Mouse (Mus musculus) limb, embryonic 13.5 days (tissue): Measurements from ENCODE around the gene Tdgf1. TPM values are rescaled to one million over a fixed set of nuclear protein-coding genes. Genes with fewer than 3 reads are reported as not detected.

Source experiments
- ATAC-seq: fragments of 200-750 bp; cut with Nextera tagmentation; 2 replicates; pipeline ENCODE4 v1.8.0; 2017; ENCODE audit warnings: low read depth, moderate number of reproducible peaks, moderate TSS enrichment; ENCODE audit not compliant: low FRiP score
- H3K27ac ChIP-seq: fragments of 300-500 bp; sonication (generic); 2 replicates; pipeline ENCODE4 v1.5.1; 2015; ENCODE audit warnings: inconsistent platforms, mild to moderate bottlenecking, moderate library complexity
- H3K27me3 ChIP-seq: fragments of 300-500 bp; sonication (generic); 2 replicates; pipeline ENCODE4 v1.6.1; 2015; ENCODE audit warnings: mild to moderate bottlenecking, inconsistent platforms
- H3K36me3 ChIP-seq: fragments of 300-500 bp; sonication (generic); 2 replicates; pipeline ENCODE4 v1.6.1; 2015; ENCODE audit warnings: inconsistent platforms, mild to moderate bottlenecking, moderate library complexity
- H3K4me1 ChIP-seq: fragments of 300-500 bp; sonication (generic); 2 replicates; pipeline ENCODE4 v1.6.1; 2015; ENCODE audit warnings: inconsistent platforms
- H3K4me2 ChIP-seq: fragments of 300-500 bp; sonication (generic); replicated peaks from 2 replicates; pipeline ENCODE4 v1.6.1; 2015; ENCODE audit warnings: inconsistent platforms, mild to moderate bottlenecking, moderate library complexity
- H3K4me3 ChIP-seq: fragments of 300-500 bp; sonication (generic); 2 replicates; pipeline ENCODE4 v1.5.1; 2015; ENCODE audit warnings: moderate library complexity, mild to moderate bottlenecking, inconsistent platforms
- H3K9ac ChIP-seq: fragments of 300-500 bp; sonication (generic); 2 replicates; pipeline ENCODE4 v1.6.1; 2015; ENCODE audit warnings: mild to moderate bottlenecking, inconsistent platforms
- H3K9me3 ChIP-seq: fragments of 300-500 bp; sonication (generic); 2 replicates; pipeline ENCODE4 v1.6.1; 2016; ENCODE audit warnings: inconsistent platforms
- WGBS: fragments of 180-500 bp; shearing (Covaris S2); methylation state at CpG from one replicate; pipeline ENCODE4 v1.1.7; 2015; 5-methylcytosine and 5-hydroxymethylcytosine counted together
- polyA plus RNA-seq: library from polyadenylated mRNA; unstranded; fragments of >200 nt; fragmentation: Nextera tagmentation; extraction: Ambion mirVana; gene quantifications from 2 replicates; pipeline ENCODE4 v1.2.1, GENCODE M21; 2015

The Tdgf1 gene
- polyA plus RNA-seq, 1 experiment from 2014 or later: 0.11 TPM

DNA sequence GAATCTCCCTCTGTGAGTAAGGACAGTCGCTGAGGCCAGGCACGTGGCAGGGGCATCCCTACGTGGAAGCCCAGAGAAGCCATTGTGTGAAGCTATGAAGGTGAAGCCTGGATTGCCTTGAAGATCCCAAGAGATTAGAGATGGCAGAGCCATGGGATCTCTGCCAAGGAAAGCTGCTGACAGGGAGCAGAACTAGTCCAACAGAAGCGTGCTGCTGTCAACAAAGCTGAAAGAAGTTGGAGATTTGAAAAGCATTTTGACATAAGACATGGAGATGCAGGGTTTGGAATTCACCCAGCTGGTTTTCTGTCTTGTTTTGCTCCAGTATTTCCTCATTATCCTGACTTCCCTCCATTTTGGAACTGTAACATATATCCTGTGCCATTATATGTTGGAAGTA, 43.7 kb downstream of the Tdgf1 start:
- Histone ChIP-seq H3K36me3 (no peaks in the 10 kb centered on the region), H3K4me2 (no peak overlapping the region), H3K27me3 (no peaks in the 10 kb centered on the region), H3K9ac (no peak overlapping the region), H3K4me3 (no peak overlapping the region), H3K27ac (no peak overlapping the region), H3K9me3 (no peaks in the 10 kb centered on the region), H3K4me1 (no peaks in the 10 kb centered on the region)
- WGBS: 88% methylated on average over 4 of the region's 4 CpGs
- ATAC-seq: no peak

DNA sequence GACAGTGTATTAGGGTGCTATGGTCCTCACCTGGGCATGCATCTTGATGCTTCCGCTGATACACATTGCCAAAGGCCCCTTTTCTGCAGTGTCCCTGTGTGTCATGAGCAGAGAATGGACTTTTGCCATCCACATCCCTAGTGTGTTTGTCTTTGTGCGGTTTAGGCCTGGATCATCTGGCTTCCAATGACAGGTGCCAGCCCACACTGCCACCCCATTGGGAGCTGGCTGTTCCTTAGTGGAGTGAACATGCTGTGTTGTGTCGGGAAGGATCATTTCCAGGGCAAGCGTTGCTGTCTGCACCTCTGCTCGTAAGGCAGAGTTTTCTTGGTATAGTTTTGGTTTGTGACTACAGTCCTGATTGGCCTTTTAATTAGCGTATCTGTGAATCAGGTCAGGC, 44.8 kb downstream of the Tdgf1 start:
- no peak overlapping the region for H3K27ac ChIP-seq
- 83% methylated on average over 6 of the region's 6 CpGs for WGBS
- no peak overlapping the region for H3K4me3 ChIP-seq
- H3K9ac ChIP-seq: no peak overlapping the region
- ATAC-seq: no peak
- H3K27me3 ChIP-seq: no peaks in the 10 kb centered on the region
- H3K36me3 ChIP-seq: no peaks in the 10 kb centered on the region
- no peaks in the 10 kb centered on the region for H3K9me3 ChIP-seq
- peaks cover 4% of the 10 kb centered on the region for H3K4me1 ChIP-seq
- no peak overlapping the region for H3K4me2 ChIP-seq

DNA sequence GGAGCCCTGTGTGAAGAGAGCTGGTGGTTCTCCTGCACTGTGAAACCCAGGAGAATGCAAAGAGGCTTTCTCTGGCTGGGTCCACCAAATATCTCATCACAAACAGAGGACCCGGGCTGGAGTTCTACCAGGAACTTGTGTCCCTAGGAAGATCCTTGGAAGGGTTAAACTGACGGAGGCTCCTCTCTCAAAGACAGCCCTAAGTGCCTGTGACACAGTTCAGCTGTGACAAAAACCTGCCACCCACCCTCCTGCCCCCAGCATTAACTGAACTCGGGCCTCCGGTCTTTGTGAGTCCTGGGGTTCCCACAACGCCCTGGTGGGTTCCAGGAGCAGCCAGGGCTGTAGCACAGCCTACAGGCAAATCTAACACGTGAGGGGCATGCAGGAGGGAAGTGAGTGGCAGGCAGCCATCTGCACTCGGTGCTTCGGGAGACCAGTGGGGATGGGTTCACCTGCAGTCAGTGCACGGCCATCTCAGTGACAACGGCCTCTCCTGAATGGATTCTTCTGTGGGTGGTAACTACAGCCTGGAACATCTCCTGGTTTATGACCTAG, 46.4 kb downstream of the Tdgf1 start:
- ATAC-seq: no peak
- H3K4me2 ChIP-seq: no peak overlapping the region
- WGBS: 59% methylated on average over 10 of the region's 10 CpGs
- H3K27ac ChIP-seq: no peak overlapping the region
- no peaks in the 10 kb centered on the region for H3K36me3 ChIP-seq
- peaks cover 12% of the 10 kb centered on the region for H3K4me1 ChIP-seq
- H3K9me3 ChIP-seq: no peaks in the 10 kb centered on the region
- no peak overlapping the region for H3K4me3 ChIP-seq
- no peaks in the 10 kb centered on the region for H3K27me3 ChIP-seq
- no peak overlapping the region for H3K9ac ChIP-seq

DNA sequence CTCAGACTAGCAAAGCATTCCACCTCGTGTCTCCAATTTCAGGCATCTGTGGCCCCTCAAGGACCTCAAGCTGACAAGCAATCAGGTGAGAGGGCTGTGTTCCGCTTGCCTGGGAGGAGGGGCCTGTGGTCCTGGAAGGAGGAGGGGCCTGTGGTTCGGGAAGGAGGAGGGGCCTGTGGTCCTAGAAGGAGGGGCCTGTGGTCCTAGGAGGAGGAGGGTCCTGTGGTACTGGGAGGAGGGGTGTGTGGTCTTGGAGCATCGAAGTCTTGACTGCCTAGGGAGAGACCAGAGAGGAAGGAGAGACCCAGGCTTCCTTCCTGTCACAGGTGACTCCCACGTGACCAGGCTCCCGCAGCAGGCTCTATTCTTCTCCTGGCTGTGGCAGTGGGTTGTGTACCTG, 49.4 kb downstream of the Tdgf1 start:
- 9% methylated on average over 6 of the region's 6 CpGs for WGBS
- no peak overlapping the region for H3K27ac ChIP-seq
- H3K4me3 ChIP-seq: 0 out of 2 replicates have a peak overlapping the region, but pooled peaks have one; percentile 4
- ATAC-seq: peak; percentile 38; the same call in 1 of the 2 replicates
- no peak overlapping the region for H3K9ac ChIP-seq
- peaks cover 12% of the 10 kb centered on the region for H3K4me1 ChIP-seq
- 0 out of 2 replicates have a peak, but pooled peaks cover 3% of the 10 kb centered on the region for H3K27me3 ChIP-seq
- no peaks in the 10 kb centered on the region for H3K36me3 ChIP-seq
- H3K4me2 ChIP-seq: peak overlapping the region; percentile 45
- H3K9me3 ChIP-seq: no peaks in the 10 kb centered on the region

DNA sequence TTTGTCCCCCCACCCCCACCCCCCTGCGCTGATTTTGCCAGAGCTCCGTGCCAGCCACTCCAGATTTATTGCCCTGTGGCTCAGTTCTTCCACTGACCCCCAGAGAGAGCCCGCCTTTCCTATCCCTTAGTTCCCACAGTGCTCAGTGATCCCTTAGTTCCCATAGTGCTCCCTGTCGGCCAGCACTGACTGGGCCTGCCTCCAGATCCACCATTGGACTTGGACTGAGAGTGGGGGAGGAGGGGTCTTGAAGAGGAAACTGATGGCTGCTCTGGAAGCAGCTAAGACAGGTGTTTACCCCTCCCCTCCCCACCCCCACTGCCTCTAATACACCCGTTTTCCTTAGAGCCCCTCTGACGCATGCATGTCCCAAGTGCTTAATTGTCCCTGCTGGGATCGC, 50.0 kb downstream of the Tdgf1 start:
- WGBS: 8% methylated on average over 7 of the region's 7 CpGs
- Histone ChIP-seq H3K27me3 (0 out of 2 replicates have a peak, but pooled peaks cover 3% of the 10 kb centered on the region), H3K4me3 (0 out of 2 replicates have a peak overlapping the region, but pooled peaks have one; percentile 4), H3K4me2 (peak overlapping the region; percentile 45), H3K36me3 (no peaks in the 10 kb centered on the region), H3K9ac (no peak overlapping the region), H3K27ac (no peak overlapping the region), H3K4me1 (peaks cover 12% of the 10 kb centered on the region), H3K9me3 (no peaks in the 10 kb centered on the region)
- peak; percentile 45; the same call in 1 of the 2 replicates for ATAC-seq

DNA sequence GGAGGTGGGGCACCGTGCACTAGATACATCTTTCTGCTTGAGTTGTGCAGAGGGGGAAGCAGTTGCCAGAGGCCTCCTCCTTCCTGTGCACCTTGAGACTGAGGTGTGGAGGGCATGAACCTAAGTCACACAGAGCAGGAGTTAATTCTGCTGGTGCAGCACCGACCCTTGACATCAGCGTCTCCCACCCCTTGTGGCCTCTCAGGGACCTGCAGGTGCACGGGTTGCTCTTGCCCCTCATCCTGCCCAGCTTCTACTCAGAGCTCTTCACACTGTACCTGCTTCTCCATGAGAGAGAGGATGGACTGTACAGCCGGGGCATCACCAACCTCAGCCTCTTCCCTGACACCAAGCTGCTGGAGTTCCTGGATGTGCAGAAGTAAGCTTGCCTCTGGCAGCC, 50.5 kb downstream of the Tdgf1 start:
- H3K9ac ChIP-seq: no peak overlapping the region
- WGBS: 53% methylated on average over 5 of the region's 5 CpGs
- 0 out of 2 replicates have a peak, but pooled peaks cover 3% of the 10 kb centered on the region for H3K27me3 ChIP-seq
- no peaks in the 10 kb centered on the region for H3K36me3 ChIP-seq
- no peak overlapping the region for H3K4me3 ChIP-seq
- H3K4me2 ChIP-seq: no peak overlapping the region
- no peak overlapping the region for H3K27ac ChIP-seq
- ATAC-seq: no peak
- peaks cover 12% of the 10 kb centered on the region for H3K4me1 ChIP-seq
- H3K9me3 ChIP-seq: no peaks in the 10 kb centered on the region

DNA sequence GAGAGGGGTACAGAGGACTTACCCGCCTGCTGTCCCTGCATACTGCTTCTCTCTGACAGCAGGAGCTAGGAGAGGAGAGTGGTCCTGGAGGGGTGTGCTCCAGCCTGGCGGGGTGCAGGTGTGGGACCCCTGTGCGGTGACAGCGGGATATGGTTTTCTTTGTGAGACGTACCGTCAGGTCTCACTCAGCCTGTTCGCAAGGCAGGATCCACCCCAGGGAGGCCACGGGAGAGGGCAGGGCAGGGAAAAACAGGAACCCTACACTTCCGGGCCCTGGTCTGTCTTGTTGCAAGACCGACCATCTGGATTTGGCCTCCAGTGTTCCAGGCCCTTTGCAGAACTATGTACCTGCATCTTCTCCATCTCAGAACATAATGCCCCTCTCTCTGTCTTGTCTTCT, 52.5 kb downstream of the Tdgf1 start:
- Histone ChIP-seq H3K36me3 (no peaks in the 10 kb centered on the region), H3K9me3 (no peaks in the 10 kb centered on the region), H3K4me3 (no peak overlapping the region), H3K27me3 (0 out of 2 replicates have a peak, but pooled peaks cover 3% of the 10 kb centered on the region), H3K9ac (no peak overlapping the region), H3K4me2 (no peak overlapping the region), H3K4me1 (peaks cover 12% of the 10 kb centered on the region), H3K27ac (no peak overlapping the region)
- 63% methylated on average over 10 of the region's 10 CpGs for WGBS
- ATAC-seq: no peak

DNA sequence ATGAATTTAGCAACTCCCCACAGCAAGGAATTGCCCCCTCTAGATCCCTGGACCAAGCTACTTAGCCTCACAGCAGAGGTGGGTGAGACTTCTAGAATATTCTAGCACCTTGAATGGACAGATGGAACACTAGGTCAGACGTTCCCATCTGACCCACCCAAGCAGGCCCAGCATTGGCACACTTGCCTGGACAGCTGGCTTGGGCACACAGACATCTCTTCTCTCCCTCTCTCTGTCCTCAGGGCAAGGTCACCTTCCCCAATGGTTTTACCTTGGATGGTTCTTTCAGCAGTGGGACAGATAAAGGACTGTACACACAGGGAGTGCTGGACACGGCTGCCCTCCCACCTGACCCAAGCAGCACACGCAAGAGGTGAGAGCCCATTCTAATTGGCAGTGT, 53.4 kb downstream of the Tdgf1 start:
- Histone ChIP-seq H3K4me3 (no peak overlapping the region), H3K27me3 (0 out of 2 replicates have a peak, but pooled peaks cover 3% of the 10 kb centered on the region)
- ATAC-seq: no peak

DNA sequence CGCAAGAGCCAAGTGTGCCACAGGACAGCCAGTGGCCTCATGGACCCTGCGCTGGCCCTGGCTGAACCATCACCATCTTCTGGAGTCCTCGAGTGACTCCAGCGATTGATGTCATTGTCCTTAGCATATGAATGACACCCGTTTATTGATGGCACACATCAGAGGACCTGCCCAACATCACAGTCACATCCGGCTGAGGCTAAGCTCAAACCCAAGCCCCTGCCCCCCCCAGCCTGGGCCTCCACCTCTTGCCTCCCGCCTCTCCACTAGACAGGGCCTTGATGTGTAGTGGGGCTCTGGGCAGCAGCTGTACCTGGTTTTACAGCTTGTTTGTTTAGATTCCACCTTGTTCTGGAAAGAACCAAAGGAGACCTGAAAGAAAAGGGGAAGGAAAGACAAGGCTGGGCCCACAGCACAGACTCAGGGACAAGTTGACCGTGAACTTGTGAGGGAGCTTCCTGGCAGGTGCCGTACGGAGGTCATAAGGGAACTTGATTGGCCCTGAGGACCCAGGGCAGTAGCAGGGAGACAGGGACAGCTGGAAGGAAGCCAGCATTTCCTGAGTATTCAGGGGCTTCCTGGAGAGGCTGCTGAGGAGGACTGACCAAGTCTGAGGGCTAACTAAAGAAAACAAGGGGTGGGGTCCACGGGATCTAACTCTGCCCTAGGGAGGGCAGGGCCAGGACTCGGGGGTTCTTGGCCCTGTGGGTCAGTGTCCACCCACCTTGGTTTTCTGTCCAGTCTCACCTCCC, 54.7 kb downstream of the Tdgf1 start:
- no peaks in the 10 kb centered on the region for H3K36me3 ChIP-seq
- peaks cover 8% of the 10 kb centered on the region for H3K4me1 ChIP-seq
- H3K4me3 ChIP-seq: no peak overlapping the region
- ATAC-seq: no peak
- no peak overlapping the region for H3K27ac ChIP-seq
- H3K9ac ChIP-seq: no peak overlapping the region
- 78% methylated on average over 12 of the region's 12 CpGs for WGBS
- 0 out of 2 replicates have a peak, but pooled peaks cover 3% of the 10 kb centered on the region for H3K27me3 ChIP-seq
- no peaks in the 10 kb centered on the region for H3K9me3 ChIP-seq
- no peak overlapping the region for H3K4me2 ChIP-seq

More for the DNA sequence above, 53.4 kb downstream of the Tdgf1 start:
- Histone ChIP-seq H3K27ac (no peak overlapping the region), H3K4me1 (peaks cover 12% of the 10 kb centered on the region), H3K9me3 (no peaks in the 10 kb centered on the region), H3K4me2 (no peak overlapping the region), H3K9ac (no peak overlapping the region), H3K36me3 (no peaks in the 10 kb centered on the region)
- 81% methylated on average over 3 of the region's 3 CpGs for WGBS

DNA sequence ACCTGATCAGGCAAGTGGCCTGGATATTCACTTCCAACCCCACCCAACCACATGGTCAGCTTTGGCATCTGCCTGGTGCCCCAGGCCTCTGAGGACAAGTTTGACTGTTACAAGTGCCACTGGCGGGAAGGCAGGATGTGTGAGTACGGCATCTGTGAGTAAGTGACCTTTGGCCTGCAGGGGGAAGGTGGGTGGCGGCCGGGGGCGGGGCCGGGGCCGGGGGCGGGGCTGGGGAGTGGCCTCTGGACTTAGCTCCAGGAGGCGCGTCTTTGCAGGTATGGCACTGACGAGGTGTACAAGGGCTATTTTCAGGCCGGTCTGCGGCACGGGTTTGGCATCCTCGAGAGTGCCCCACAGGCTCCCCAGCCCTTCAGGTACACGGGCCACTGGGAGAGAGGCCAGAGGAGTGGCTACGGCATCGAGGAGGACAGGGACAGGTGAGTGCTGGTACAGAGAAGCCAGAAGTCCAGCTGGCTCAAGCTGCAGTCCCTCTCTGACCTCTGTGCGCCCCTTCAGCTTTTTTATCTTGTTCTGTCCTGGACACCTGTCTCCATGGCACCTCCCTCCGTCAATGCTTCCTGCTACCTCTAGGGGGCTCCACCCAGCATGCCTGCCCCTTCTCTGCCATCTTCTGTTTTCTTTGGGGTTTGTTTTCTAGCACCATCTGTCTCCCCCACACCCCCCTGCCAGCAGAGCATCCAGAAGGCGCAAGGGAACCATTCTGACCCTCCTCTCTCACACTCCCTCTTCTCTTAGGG, 55.8 kb downstream of the Tdgf1 start:
- no peak overlapping the region for H3K27ac ChIP-seq
- H3K4me3 ChIP-seq: no peak overlapping the region
- no peaks in the 10 kb centered on the region for H3K36me3 ChIP-seq
- ATAC-seq: no peak
- WGBS: 12% methylated on average over 21 of the region's 21 CpGs
- H3K9me3 ChIP-seq: no peaks in the 10 kb centered on the region
- H3K27me3 ChIP-seq: 0 out of 2 replicates have a peak, but pooled peaks cover 3% of the 10 kb centered on the region
- no peak overlapping the region for H3K9ac ChIP-seq
- no peaks in the 10 kb centered on the region for H3K4me1 ChIP-seq
- H3K4me2 ChIP-seq: no peak overlapping the region
